Mouse (Mus musculus) MN1 (cell line): ENCODE measurements at regions not wholly inside any gene's neighbourhood (a gene's known extent, or its start where the extent isn't known, plus 50 kb on each side); places are given as distances from the start of the nearest gene placed in this dataset.

Source experiments
- DNase-seq: peaks from one replicate; pipeline ENCODE4 v3.0.0-alpha.2; 2016; ENCODE audit warnings: low spot score

DNA sequence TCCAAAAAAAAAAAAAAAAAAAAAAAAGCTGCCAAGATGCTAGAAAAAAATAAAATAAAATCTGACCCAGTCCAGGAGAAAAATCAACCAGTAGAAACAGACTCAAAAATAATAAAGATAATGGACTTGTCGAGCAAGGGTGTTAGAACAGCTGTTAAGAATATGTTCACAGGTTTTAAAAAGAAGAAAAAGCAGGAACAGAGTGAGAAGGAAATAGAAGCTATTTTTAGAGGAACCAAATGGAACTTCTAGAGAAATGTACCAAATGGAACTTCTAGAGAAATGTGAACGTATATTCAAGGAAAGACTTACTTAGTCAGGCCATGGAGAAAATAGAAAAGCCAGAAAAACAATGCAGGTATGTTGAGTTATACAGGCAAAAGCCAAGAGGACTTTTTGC is 662.4 kb upstream of the Jmjd1c start:
- no peak for DNase-seq

DNA sequence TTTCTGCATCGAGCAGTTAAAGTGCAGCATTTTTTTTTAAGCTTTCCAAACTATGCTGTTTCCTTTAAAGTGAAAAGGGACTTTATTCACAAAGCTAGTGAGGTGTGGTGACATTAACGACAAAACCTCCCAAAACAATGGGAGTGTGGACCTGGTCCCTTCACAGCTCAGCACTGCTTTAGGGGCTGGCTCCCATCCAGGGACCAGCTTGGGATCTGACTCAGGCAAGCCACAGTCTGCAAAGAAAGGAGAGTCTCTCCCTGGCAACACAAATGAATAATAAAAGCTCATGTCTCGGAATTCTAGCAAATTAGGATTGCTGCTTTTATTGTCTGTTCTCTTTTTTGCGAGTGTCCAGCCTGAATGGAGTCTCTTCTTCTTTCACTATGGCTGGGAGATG is 625.2 kb upstream of the Jmjd1c start:
- no peak for DNase-seq

DNA sequence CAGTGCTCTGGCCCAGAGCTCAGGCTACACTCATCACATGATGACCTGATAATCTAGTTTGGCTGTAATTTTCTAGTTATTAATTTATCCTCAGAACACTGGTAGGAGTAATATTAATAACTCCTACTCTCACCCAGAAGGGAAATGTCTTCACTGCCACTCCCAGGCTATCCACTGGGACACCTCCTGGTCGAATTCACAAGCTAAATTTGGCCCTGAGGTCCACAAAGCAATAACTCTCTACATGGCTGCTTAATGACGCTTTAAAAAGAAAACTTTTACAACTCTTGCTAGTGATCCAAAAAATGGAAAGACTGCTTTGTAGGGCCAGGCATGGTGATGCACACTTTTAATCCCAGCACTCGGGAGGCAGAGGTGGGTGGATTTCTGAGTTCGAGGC is 623.9 kb upstream of the Jmjd1c start:
- DNase-seq, result no peak

DNA sequence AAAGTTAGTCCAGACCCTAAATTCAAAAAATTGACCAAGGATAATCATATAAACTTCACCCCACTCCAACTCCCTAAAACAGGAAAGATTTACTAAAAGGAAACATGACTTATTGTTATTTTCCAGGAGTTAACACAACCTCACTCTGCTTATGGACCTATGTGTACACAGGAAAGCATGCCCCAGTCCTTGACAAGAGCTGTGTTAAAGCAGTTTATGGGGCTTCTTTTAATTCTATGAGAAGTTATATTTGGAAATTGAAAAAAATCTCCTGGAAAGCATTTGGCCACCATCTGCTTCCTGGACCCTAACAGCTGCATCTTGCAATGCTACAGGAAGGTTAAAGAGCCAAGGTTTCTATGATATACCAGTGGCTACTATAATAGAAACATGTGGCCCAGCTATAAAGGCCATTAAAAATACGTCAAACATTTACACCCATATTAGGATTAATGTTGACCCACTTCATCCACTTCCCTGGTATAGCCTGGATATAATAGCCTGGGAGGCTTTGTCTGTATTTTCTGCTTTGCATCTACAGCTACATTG is 620.7 kb upstream of the Jmjd1c start:
- DNase-seq, result no peak

DNA sequence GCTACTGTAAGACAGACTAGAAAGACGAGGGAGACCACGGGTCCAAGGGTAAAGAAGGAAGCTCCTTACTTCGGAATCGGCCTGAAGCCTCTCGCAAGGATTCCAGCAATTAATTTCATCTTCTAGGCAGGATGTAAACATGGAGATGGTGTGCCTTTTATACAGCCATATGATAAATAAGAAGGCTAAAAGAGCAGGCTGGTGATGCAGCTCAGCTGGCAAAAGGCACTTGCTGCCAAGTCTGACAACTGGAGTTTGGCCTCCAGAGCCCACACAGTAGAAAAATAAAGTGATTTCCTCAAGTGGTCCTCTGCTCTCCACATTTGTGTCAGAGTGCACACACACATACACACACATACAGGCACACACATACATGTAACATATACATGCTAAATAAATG is 605.1 kb upstream of the Jmjd1c start:
- DNase-seq, result no peak

DNA sequence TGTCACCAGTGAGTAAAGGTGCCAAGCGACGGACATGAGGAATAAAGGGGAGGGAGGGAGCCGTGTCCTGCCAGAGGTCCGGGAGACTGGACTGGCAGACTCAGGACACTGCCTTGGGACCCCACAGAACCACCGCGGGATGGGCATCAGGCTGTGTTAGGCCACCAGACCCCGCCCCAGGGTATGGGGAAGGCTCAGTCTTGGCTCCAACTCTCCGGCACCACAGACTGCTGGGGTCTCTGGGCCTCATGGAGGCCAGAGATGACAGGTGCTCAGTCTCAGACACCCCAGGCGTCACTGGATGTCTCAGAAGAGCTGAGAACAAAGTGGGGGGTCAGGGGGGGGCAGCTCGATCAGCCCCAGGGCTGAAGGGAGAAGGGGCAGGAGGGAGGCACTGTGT is 604.1 kb upstream of the Jmjd1c start:
- no peak for DNase-seq

DNA sequence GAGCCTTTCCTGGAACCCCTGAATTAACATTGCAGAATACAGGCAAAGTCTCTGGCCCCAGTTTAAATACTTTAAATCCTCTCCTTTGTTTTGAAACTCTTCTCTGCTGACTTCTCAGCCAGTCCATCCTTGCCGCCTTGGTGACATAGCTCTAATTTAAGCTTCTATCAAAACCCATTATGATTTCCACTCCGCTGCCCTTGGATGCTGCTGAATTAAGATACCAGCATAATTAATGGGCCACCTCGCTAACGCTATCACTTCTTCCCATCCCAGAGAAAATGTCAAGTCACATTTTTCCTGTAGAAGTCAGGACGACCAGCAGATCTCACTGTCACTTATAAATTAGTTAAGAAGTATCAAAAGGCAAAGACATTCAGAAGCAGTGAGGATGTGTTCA is 556.1 kb upstream of the Jmjd1c start:
- DNase-seq, result no peak

DNA sequence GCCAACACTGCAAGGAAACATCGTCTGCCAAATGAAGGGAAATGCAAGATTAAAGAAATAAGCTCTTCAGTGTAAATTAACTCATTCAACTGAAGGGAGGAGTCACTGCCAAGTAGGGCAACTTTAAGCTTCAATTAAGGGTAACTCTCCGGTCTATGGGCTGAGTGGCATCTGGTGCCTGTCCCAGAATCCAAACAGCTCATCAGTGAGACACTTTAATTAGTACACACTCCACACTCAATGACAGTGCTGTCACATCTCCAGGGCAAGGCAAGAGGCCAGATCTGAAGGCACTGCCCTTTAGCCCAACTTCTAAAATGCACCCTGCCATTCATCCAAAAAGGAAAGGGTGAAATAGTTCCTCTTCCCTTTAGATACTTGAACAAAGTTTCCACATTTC is 549.3 kb upstream of the Jmjd1c start:
- no peak for DNase-seq

DNA sequence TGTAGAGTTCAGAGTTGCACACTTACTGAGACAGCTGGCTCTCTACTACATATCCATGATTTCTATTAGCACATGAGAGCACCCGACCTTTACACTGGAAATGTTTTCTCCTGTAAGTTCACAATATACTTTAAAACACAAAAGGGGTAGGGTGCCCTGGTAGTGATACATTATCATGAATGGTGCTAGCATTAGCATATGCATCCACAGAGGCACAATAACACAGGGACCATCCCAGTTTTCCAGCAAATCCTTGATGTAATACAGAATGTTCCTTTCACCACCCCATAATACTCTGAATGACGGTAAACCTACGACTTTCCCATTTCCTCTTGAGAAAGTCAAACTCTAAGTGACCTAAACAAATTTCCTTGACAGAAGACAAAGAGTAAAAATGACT is 548.3 kb upstream of the Jmjd1c start:
- no peak for DNase-seq

DNA sequence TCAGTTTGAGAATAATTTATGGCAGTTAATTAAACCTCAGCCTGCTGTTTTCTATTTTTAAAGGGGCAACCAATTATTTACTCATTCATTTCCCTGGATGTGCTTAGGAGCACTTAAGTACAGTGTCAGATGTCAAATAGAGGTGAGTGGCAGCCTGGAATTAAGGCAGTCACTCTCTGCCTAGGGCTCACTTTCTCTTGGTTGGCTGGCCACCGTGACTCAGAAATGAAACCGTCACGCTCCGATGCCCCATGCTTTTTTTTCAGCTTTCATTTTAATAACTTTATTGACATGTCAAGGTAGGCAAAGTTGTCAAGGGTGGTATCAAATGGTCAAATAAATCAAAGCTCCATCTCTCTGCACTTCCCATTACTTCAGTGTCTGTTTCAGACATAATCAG is 547.9 kb upstream of the Jmjd1c start:
- no peak for DNase-seq

DNA sequence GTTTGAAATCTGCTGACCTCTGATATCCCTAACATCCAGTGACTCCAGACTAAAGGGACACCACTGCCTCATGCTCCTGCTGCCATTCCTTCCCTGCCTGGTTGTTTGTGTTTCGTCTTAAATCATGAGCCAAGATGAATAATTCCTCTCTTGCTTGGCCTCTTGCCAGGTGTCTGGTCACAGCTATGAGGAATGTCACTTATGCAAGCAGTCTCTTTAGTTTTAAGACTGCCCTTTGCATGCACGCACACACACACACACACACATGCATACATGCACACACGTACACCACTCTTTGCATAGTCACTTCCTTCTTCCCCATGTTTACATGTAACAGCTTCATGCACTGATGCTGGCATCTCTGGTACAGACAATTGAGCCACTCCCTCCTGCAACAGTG is 543.0 kb upstream of the Jmjd1c start:
- DNase-seq, result no peak

DNA sequence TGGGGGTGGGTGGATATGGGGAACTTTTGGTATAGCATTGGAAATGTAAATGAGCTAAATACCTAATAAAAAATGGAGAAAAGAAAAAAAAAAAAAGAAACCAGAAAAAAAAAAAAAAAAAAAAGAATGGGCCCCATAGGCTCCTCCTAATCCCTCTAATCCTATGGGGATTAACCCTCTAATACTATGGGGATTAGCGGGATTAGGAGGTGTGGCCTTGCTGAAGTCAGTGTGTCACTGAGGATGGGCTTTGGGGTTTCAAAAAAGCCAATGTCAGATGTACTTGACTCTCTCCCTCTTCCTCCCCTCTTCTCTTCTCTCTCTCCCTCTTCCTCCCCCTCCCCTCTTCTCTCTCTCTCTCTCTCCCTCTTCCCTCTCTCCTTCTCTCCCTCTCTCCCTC is 541.7 kb upstream of the Jmjd1c start:
- DNase-seq, result no peak

DNA sequence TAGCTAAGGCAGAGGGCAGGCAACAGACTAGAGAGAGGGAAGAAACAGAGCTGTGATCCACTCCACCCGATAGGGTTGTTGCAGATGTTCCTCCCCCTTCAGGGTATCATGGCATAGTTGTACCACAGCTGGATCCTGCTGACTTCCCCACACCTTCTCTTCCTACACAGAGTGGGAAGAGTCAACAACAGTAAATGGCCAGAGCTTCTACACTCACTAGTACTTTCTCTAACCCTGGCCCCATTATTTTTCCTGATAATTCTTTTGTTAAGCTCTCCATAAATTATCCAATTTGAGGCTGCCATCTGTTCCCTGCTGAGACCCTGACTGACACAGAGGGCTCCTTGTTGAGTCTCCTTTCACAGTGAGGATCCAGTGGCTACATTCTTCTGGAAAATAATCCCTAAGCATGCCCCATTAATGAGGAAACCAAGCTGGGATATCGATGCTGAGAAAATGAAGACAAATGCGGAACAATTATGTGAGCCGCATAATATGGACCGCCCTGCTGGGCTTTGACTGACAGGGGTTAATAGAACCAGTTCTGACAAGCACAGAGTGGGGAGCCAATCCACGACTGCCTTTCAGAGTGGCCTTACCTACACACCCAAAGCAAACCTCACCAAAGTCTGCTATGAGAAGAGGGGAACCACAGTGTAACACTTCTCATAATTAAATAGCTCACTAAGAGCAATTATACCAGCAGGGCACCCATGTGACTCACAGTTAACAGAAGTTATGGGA is 537.7 kb upstream of the Jmjd1c start:
- DNase-seq, result no peak

DNA sequence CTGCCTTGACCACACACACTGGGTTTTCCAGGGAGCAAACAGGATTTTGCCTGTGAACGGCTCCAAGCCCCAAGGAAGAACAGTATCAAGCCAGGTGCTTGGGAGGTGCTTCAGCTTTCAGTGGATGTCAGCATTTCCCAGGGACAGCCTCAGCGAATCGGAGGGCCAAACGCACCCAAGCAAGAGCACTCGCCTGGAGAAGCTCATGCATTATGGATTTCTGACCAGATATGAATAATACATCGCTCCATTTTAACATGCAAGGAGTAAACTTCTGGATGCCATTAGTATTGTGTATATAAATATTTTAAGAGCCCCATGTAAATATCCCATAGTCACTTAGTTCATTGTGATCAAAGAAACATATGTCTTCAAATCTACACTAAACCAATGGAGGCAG is 530.6 kb upstream of the Jmjd1c start:
- no peak for DNase-seq

DNA sequence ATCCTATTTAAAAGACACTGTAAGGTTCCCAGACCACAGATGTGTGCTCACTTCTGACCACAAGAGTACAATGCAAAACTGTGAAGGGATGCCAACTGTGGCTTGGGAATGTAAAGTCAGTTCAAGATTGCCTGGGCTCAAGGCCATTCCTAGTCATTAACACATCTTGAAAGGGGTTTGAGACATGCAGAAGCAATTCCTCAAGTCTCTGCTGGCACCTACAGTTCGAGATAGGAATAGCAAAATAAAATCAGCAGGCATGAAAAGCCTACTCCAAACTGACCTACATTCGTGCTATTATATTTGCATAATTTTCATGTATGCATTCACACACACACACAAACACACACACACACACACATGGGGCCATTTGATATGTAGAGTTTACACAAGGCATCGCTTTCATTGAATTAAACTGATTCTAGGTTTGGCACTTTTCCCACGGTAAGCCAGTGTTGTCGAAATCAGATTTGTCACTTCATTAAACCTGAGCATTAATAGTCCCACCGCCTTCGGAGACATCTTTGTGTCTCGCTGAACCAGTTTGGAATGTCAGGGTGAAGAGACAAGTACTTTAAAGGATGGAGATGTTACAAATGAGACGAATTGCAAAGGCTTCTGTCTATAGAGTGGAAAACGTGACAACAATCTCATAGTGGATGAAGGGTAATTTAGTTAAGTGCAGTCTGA is 520.9 kb upstream of the Jmjd1c start:
- DNase-seq, result no peak

DNA sequence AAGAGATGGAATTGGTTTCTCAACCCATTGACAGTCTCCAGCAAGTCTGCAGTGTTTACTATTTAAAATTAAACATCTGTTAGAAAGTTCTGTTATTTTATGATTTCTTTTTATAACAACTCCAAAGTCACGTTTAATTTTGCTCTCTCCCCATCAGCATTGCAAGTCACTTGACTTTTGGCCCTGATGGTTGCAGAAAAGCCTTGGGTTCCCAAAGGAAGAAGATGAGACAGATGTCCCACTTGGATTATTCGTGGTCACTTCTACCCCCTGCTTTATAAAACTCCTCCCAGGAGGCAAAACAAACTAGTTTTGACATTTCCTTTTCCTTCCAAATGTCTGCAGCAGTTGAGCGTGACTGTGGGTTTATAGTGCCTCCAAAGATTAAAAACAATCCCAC is 502.9 kb upstream of the Jmjd1c start:
- DNase-seq, result no peak

DNA sequence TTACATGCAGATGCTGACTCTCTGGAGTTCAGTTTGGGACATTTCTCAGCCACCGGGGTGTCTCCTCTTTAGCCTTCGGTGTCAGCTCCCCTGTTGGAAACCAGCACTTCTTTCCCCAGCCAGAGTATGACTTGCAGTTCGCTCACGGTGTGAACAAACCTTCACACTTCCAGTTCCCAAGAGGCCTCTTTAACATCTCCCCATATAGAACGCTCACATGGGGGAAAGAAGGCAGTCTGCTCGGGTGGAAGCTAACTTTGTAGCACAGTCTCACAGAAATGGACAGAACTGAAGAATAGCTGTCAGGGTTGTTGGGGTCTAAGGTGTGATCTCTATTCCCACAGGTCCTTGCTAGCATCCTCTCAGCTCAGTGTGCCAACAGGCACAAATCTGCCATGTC is 502.4 kb upstream of the Jmjd1c start:
- no peak for DNase-seq

DNA sequence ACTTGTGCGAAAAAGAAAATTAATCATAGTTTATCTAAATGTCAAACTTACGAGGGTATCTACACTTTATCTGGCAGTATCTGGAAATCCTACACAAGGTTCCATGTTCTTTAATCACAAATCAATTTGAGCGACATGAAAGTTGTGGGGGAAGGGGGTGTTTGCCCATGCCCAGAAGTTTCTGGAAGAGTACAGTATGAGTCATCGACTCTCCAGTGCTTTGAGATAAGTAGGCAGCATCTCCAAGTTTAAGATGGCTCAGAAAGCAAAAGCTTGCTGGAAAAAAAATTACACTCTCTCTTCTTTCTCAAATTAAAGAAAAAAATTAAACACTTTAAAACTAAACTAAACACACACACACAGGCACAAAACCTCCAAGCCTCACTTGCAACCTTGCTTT is 498.0 kb upstream of the Jmjd1c start:
- DNase-seq, result no peak

DNA sequence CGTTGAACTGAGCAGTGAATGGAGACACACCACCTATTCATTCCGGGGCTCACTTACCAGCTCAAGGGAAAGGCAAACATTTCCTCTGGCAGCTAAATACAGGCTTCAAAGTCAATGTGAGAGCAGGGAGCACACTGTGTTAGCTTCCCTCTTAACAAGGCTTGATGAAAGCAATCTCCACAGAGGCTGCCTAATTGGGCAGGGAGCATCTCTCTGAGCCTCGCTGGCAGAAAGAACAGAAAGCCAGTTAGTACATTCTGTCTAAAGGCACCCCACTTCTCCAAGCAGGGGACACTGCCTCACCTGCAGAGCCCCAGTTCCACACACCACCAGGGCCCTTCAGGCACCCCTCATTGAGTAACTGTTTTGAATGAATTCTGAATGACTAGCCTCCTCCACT is 488.8 kb upstream of the Jmjd1c start:
- no peak for DNase-seq

DNA sequence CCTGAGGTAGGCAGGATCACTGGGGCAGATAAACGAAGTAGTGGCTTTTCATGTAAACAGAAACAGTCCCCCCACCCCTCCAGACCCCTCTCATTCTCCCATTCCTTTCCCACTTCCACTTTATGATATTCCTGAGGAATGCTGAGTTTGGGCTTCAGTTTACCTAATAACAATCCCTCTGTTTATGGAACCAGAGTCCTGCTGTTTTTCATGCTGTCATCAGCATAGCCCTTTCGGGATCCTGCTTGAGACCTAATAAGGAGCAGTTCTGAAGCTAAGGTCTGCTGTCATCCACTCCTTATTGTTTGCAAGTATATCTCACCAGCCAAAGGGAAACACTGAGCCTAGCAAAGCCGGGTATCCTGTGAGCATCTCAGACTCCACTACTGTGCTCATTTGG is 479.6 kb upstream of the Jmjd1c start:
- DNase-seq, result no peak

DNA sequence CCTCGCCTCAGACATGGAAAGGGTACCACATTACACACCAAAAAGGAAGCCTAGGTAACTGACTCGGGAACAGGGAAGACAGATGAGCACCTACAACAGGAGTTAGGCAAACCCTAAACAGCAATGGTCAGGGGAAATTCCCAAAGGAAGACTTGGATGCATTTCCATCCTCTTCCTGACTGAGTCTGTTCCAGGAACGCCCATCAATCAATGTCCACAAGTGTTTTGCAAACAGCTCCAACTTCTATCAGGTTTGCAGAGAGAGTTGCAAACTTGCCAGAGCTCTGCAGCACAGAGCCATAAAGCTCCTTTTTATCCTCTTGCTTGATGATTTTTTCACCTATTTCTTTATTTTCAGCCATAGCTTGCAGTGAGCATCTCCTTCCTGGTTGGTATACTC is 464.9 kb upstream of the Jmjd1c start:
- DNase-seq, result no peak

DNA sequence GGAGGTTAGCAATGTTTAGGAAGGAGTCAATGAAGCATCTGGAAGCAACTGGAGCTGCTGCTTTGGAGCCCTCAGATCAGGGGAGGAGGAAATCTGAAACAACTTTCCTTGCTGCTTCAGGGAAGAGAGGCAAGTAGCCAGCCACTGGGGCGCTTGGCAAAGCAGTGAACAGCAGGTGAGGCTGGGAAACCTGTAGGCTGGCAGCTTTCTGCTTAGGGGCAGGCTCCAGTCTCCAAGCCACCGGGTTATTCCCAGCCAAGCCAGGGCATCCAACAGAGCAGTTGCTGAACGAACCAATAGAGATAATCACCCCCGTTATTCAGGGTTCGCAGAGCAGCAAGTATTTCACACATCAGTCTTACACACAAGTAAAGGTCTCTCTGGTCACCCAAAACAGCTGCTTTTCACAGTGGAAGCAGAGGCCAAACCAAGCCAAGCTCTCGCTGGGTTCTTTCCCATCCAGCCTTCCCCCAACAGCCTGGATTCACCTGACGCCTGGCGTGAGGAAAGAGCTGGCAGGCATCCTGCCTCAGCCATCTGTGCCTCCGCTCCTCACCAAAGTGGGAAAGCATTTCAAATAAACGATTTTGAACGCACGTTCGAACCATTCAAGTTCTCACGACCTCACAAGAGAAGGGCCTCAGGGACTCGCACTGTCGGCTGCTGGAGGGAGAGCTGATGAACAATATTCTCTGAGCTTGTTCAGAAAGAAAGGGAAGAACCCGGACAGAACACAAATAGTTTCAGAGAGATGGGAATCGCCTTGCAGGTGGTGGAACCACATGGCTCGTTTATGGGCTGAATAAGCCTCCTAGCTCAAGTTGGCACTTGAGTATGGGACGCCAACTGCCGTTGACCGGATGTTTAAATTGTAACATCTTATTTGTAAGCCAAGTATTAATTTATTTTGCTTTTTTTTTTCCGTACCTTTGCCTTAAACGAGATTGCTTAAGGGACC is 454.8 kb upstream of the Jmjd1c start:
- DNase-seq, result no peak

DNA sequence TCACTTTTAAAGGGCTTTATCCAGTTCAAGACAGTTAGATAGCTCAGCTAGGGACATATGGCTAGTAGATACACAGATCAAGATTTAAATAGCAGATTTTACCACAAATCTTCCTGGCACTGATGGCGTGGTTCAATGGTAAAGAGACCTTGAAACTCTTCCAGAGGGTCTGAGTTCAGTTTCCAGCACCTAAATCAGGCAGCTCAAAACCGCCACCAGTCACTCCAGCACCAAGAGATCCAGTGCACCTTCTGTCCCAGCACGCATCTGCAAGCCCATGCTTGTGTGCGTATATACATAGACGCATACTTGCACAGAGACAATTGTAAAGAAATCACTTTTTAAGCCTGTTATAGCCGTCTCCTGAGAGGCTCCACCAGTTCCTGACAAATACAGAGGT is 454.0 kb upstream of the Jmjd1c start:
- DNase-seq, result no peak
